Mouse (Mus musculus): ENCODE results near the gene Rita1. TPM values are rescaled to one million over a fixed set of nuclear protein-coding genes. Genes with fewer than 3 reads are reported as not detected.

Rita1 gene
- polyA plus RNA-seq, 1 experiment from 2014 or later = 16.0 TPM

DNA sequence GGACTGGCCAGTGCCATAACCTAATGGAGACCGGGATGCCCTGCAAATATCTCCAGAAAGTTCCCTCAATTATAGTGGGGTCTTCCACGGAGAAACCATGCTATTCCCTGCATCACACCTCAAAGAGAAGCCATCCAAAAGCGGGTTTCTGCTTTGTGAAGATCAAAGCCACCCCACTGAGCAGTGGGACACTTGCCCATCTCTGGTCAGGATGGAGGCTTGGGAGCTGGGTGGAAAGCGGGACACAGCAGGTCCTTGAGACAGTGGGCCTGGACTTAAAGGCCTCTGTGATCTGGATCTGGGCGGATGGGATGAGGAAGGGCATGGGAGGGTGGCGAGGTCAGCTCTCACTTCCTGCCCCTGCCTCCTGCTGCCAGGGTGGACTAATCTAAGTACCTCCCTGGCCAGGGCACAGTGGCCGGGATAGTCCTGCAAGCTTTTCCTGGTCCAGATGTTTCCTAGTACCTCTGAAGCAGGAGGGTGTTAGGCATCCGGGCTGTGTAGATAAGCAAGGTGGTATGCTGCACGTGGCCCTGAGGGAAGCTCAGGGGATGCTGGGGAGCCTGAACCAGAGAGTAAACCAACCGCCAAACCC is 37.8 kb downstream of the Rita1 start:
- no peak overlapping the region for H3K27ac ChIP-seq (replicated peaks)
- peaks cover under 1% of the 10 kb centered on the region; the same call in 1 of the 2 replicates for H3K36me3 ChIP-seq
- peaks cover 39% of the 10 kb centered on the region for H3K4me1 ChIP-seq
- H3K4me3 ChIP-seq = no peak overlapping the region
- H3K9me3 ChIP-seq (replicated peaks) = no peaks in the 10 kb centered on the region
- WGBS = 75% methylated on average over 10 of the region's 10 CpGs
- no peak for DNase-seq (ENCODE audit: low spot score)
- no peaks in the 10 kb centered on the region for H3K27me3 ChIP-seq (ENCODE audit: low read depth, poor library complexity, severe bottlenecking)

DNA sequence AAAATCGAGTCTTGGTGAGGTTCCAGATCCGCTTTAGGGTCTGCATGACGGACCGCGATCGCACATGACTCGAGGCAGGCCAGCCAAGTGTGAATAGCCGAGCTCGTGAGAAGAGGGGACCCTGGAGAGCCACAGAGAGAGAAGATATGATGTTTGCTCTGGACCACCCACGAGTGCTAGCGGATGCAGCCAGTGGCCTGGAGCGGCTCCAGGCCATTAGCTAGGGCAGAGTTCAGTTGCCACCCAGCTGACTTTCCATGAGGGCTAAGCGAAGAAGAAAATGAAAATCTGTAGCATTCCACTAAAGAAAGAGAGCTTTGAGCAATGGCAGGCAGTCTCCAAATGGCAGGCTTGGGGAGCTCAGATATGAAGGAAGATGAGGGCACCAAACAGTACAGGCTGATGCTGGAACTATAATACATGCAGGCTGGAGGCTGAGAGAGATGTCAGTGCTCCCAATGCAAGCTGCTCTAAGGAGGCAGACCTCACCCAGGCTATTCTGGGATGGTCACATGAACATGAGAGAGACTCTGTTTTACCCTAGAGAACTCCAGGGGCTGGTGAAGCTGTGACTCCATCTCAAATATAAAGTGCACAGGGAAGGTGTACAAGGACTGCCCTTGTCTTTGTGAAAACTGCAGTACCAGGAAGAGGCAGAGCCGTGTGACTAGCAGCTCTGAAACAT is 41.2 kb downstream of the Rita1 start:
- peaks cover 48% of the 10 kb centered on the region for H3K4me1 ChIP-seq
- 71% methylated on average over 14 of the region's 14 CpGs for WGBS

DNA sequence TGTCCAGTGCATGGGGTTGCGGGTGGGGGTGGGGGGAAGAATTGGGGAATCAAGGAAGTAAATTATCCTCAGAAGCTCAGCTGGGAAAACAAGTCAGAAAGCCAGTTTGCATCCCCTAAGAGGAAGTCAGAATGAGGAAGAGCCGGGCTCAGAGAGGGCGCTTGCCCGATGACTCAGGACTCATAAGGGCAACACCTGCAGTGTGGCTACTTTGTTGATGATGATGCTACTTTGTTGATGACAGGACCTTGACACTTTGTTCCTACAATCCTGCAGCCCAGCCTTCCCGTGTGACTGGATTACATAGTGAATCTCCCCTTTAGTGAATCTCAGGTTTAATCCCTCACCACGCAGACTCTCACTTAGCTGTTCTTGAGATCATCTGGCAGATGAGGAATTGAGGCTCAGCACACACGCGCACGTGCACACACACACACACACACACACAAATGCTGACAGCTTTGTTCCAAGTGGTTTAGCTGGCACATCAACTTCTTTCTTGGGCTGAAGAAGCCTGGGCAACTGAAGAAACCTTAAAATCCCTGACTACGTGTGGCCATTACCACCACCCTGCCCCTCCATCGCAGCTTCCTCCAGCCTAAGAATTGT is 42.0 kb downstream of the Rita1 start:
- H3K4me1 ChIP-seq = peaks cover 56% of the 10 kb centered on the region
- no peaks in the 10 kb centered on the region for H3K9me3 ChIP-seq (replicated peaks)
- no peaks in the 10 kb centered on the region for H3K27me3 ChIP-seq (ENCODE audit: low read depth, poor library complexity, severe bottlenecking)
- H3K36me3 ChIP-seq = no peaks in the 10 kb centered on the region
- peak overlapping the region; percentile 49 for H3K27ac ChIP-seq (replicated peaks)
- no peak for DNase-seq (ENCODE audit: low spot score)
- no peak overlapping the region for H3K4me3 ChIP-seq
- WGBS = 86% methylated on average over 11 of the region's 11 CpGs

More for the DNA sequence above, 41.2 kb downstream of the Rita1 start:
- H3K27me3 ChIP-seq (ENCODE audit: low read depth, poor library complexity, severe bottlenecking) = no peaks in the 10 kb centered on the region
- H3K27ac ChIP-seq (replicated peaks) = peak overlapping the region; percentile 49
- DNase-seq (ENCODE audit: low spot score) = no peak
- H3K4me3 ChIP-seq = no peak overlapping the region
- no peaks in the 10 kb centered on the region for H3K9me3 ChIP-seq (replicated peaks)
- no peaks in the 10 kb centered on the region for H3K36me3 ChIP-seq

DNA sequence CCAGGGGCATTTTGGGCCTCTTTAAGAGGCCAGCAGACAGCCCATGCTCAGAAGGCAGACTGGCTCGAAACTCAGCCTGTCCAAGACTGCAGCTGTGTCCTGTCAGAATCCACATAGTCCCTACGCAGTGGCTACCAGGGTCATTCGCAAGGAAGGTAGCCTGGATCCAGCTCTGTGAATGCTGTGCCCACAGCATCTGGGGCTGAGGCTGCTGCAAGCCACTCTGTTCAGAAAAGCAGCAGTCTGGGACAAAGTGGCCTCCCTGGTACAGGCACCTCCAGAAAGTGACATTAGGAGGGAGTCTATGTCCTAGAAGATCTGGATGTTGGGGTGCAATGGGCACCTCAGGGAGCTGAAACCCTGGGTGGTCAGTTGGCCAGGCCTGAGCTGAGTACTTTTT is 42.6 kb downstream of the Rita1 start:
- H3K4me1 ChIP-seq = peaks cover 62% of the 10 kb centered on the region
- 97% methylated on average over 3 of the region's 3 CpGs for WGBS

DNA sequence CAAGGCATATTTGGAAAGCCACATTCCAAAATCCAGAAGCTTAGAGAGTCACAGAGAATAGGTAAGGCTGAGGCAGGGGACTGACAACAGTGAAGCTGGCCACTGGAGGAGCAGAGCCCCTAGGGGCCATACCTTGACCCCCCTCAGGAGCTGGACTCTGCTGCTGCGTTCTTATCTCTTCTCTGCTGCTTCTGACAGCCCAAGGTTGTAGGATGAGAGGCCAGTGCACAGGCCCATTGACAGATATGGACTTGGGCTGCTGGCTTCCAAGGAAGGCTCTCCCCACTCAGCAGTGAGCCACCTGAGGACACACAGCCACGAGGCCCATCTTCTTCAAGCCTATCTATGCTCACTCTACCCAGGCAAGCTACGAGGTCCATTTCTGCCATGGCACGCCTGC is 43.4 kb downstream of the Rita1 start:
- Histone ChIP-seq H3K4me1 (peaks cover 68% of the 10 kb centered on the region), H3K9me3 (replicated peaks) (no peaks in the 10 kb centered on the region), H3K36me3 (no peaks in the 10 kb centered on the region), H3K4me3 (no peak overlapping the region), H3K27ac (replicated peaks) (peak overlapping the region; percentile 80; the same call in 1 of the 2 replicates), H3K27me3 (ENCODE audit: low read depth, poor library complexity, severe bottlenecking) (no peaks in the 10 kb centered on the region)
- WGBS = 88% methylated on average over 4 of the region's 4 CpGs
- DNase-seq (ENCODE audit: low spot score) = no peak

More for the DNA sequence above, 42.6 kb downstream of the Rita1 start:
- DNase-seq (ENCODE audit: low spot score) = no peak
- Histone ChIP-seq H3K9me3 (replicated peaks) (no peaks in the 10 kb centered on the region), H3K36me3 (no peaks in the 10 kb centered on the region), H3K27ac (replicated peaks) (0 out of 2 replicates have a peak overlapping the region, but pooled peaks have one; percentile 33), H3K4me3 (no peak overlapping the region), H3K27me3 (ENCODE audit: low read depth, poor library complexity, severe bottlenecking) (no peaks in the 10 kb centered on the region)

DNA sequence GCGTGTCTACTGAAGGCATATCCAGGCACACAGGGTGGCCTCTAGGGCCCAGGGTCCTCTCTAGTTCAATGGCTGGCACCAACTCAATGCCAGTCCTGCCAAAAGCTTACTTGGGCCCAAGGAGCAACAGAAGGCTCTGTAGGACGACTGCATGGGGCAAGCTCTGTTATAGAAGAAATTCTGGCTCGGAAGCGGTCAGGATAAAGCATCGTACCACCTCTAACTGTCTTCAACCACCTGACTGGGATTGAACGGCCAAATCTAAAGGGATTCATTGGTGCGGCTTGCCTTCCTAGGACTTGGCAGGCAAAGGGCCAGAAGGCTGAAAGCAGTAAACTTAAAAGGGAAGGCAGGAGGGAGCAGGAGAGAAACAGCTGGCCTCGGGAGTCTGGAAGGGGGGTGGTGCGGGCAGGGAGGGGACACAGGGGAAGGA is 44.0 kb downstream of the Rita1 start:
- no peak for DNase-seq (ENCODE audit: low spot score)
- Histone ChIP-seq H3K27ac (replicated peaks) (peak overlapping the region; percentile 80), H3K36me3 (no peaks in the 10 kb centered on the region), H3K4me1 (peaks cover 74% of the 10 kb centered on the region), H3K9me3 (replicated peaks) (no peaks in the 10 kb centered on the region), H3K4me3 (no peak overlapping the region), H3K27me3 (ENCODE audit: low read depth, poor library complexity, severe bottlenecking) (no peaks in the 10 kb centered on the region)
- 76% methylated on average over 9 of the region's 9 CpGs for WGBS

DNA sequence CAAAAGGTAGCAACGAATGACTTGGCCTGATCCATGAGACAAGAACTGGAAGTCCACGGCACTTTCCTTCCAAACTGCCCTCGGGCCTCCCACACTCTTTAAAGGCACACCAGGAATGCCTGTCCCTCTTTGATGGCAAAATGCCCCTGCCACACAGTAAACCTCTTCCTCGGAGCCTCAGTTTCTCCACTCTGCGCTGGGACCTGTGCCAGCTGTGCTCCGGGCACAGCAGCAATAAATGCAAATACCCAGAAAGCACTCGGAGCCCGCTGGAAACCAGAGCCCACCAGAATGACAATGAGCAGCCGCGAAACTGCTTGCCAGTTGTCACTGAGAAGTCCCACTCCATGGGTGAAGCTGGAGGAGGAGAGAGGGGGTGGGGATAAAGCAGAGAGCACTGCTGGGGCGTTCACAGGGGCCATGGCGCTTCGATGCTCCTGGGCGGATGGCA is 44.6 kb downstream of the Rita1 start:
- no peak for DNase-seq (ENCODE audit: low spot score)
- WGBS = 62% methylated on average over 14 of the region's 14 CpGs
- H3K4me3 ChIP-seq = no peak overlapping the region

DNA sequence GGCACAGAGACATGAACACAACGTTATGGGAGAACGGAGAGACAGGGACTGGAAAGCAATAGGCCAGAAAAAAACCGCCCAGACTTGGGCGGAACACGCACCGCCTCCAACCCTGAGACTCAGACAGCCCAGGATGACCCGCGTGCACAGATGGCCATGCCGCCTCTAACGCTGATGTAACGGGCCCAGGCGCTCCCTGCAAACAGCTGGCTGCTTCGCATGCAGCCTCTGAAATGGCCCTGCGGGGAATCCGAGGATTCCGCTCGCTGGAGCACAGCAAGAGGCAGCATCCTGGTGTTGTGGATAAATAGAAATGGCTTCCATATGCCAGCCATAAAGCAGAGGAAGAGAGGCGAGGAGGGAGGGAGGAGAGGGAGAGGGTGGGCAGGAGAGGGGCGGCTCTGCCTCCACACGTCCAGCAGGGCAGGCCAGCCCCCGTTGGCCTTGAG is 45.1 kb downstream of the Rita1 start:
- H3K9me3 ChIP-seq (replicated peaks) = no peaks in the 10 kb centered on the region
- peak overlapping the region; percentile 25; the same call in 1 of the 2 replicates for H3K4me3 ChIP-seq
- H3K27me3 ChIP-seq (ENCODE audit: low read depth, poor library complexity, severe bottlenecking) = no peaks in the 10 kb centered on the region
- 23% methylated on average over 21 of the region's 21 CpGs for WGBS
- peaks cover 83% of the 10 kb centered on the region for H3K4me1 ChIP-seq
- H3K27ac ChIP-seq (replicated peaks) = peak overlapping the region; percentile 80
- no peaks in the 10 kb centered on the region for H3K36me3 ChIP-seq
- DNase-seq (ENCODE audit: low spot score) = peak; percentile 64

More for the DNA sequence above, 44.6 kb downstream of the Rita1 start:
- Histone ChIP-seq H3K27me3 (ENCODE audit: low read depth, poor library complexity, severe bottlenecking) (no peaks in the 10 kb centered on the region), H3K9me3 (replicated peaks) (no peaks in the 10 kb centered on the region), H3K4me1 (peaks cover 79% of the 10 kb centered on the region), H3K36me3 (no peaks in the 10 kb centered on the region), H3K27ac (replicated peaks) (peak overlapping the region; percentile 80)

DNA sequence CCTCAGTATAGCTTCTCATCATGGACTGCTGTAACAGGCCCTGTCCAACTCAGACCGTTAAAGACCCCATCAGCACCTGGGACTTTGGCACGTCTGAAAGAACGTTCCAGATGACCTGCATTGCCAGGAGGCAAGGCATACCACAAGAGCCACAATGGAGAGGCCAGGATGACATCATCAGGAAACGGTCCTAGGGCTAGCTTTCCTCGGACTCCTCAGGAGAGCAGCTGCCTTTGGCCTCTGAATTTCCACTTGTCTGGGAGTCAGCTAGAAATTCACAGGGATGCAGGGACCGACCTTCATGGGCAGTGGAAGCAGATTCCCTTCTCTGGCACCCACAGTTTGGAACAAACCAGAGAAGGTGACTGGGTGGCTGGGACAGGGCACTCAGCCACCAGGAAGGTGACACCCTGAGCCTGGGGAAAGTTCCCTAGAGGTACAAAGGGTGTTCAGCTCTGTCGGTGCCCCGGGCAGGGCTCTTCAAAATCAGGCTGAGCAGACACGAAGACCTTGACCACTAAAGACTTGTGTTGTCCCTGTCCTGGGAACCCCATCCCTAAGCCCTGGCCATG is 45.6 kb downstream of the Rita1 start:
- no peak for DNase-seq (ENCODE audit: low spot score)
- Histone ChIP-seq H3K27me3 (ENCODE audit: low read depth, poor library complexity, severe bottlenecking) (no peaks in the 10 kb centered on the region), H3K4me3 (no peak overlapping the region), H3K36me3 (no peaks in the 10 kb centered on the region), H3K27ac (replicated peaks) (peak overlapping the region; percentile 80), H3K9me3 (replicated peaks) (no peaks in the 10 kb centered on the region), H3K4me1 (peaks cover 87% of the 10 kb centered on the region)
- 67% methylated on average over 9 of the region's 9 CpGs for WGBS

DNA sequence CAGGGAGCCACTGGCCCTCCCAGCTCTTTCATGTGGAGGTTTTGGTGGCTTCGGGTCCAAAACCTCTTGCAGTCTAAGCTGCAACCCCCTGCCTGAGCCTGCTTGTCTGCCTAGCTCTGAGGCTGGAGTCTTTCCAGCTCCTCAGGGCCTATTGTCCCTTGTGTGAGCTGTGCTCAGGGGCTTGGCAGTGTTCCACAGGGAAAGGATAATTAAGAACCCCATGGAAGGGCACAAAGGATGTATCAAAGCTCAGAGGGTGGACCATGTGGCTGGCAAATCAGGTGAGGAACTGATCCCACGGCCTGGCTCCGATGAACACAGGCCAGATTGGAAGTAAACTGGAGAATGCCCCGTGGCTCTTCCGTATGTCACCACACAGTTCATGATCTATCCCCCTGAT is 46.3 kb downstream of the Rita1 start:
- no peaks in the 10 kb centered on the region for H3K36me3 ChIP-seq
- no peak for DNase-seq (ENCODE audit: low spot score)
- peaks cover 84% of the 10 kb centered on the region for H3K4me1 ChIP-seq
- no peaks in the 10 kb centered on the region for H3K9me3 ChIP-seq (replicated peaks)
- no peak overlapping the region for H3K4me3 ChIP-seq
- peak overlapping the region; percentile 80 for H3K27ac ChIP-seq (replicated peaks)
- 51% methylated on average over 5 of the region's 5 CpGs for WGBS
- no peaks in the 10 kb centered on the region for H3K27me3 ChIP-seq (ENCODE audit: low read depth, poor library complexity, severe bottlenecking)

DNA sequence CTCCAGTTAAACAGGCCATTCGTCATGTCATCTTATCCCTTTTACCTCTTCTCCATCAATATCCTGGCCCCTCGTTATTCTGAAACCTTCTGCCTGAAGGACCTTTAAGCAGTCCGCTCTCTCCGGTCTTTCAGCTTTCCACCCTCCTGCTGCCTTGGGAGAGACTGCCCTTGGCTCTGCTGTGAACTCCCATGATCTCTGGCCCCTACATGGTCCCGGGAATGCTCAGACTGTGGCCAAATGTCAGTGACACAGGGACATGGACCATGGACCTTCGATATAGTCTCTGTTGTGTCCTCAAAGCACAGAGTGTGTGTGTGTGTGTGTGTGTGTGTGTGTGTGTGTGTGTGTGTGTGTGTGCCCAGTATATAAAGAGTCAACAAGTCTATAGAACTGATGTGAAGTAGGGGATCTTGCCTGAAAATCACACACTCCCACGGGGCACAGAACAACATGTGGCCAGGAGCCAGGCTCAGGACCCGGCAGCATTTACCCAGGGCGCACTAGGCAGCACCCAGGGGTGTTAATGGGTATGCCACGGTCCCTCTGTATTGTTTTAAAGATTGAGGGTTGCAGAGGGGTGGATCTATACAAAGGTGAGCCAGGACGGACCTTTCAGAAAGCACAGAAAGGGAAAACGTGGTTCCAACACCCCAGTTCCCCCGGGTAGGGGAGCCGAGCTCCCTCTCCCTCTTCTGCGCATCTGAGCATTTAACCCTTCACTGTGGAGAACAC is 47.1 kb downstream of the Rita1 start:
- Histone ChIP-seq H3K27me3 (ENCODE audit: low read depth, poor library complexity, severe bottlenecking) (no peaks in the 10 kb centered on the region), H3K4me1 (peaks cover 84% of the 10 kb centered on the region), H3K27ac (replicated peaks) (peak overlapping the region; percentile 80), H3K4me3 (no peak overlapping the region), H3K9me3 (replicated peaks) (no peaks in the 10 kb centered on the region), H3K36me3 (no peaks in the 10 kb centered on the region)
- 50% methylated on average over 15 of the region's 15 CpGs for WGBS
- DNase-seq (ENCODE audit: low spot score) = no peak

DNA sequence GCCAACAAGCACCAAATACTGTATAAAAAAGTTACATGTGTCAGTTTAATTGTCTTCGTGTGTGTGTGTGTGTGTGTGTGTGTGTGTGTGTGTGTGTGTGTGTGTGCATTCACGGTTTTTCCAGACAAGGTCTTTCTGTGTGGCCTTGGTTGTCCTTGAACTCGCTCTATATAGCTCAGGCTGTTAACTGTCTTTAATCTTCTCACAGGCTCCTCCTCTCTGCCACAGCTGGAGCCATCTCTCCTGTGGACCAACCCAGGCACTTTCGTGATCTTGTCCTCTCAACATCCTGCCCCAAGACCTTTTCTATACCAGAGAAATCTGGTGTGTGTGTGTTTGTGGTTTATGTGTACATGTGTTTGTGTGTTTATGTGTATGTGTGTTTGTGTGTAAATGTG is 48.5 kb downstream of the Rita1 start:
- DNase-seq (ENCODE audit: low spot score) = no peak
- no peak overlapping the region for H3K4me3 ChIP-seq
- WGBS = 55% methylated on average over 4 of the region's 4 CpGs
- H3K4me1 ChIP-seq = peaks cover 90% of the 10 kb centered on the region
- H3K9me3 ChIP-seq (replicated peaks) = no peaks in the 10 kb centered on the region
- H3K36me3 ChIP-seq = no peaks in the 10 kb centered on the region
- H3K27me3 ChIP-seq (ENCODE audit: low read depth, poor library complexity, severe bottlenecking) = no peaks in the 10 kb centered on the region
- peak overlapping the region; percentile 76 for H3K27ac ChIP-seq (replicated peaks)

Measured in midbrain, embryonic 10.5 days (tissue).